Mouse (Mus musculus): ENCODE results near the gene Foxo3. TPM values are rescaled to one million over a fixed set of nuclear protein-coding genes. Genes with fewer than 3 reads are reported as not detected.

Foxo3 gene
- total and polyA plus RNA-seq, 2 experiments = 17.0 to 35.4 TPM

- H3K36me3 ChIP-seq (ENCODE audit: control insufficient read depth, insufficient read depth, low read length) = no peaks in the 10 kb centered on the region
- H3K9ac ChIP-seq (ENCODE audit: low read depth, low read length) = no peak overlapping the region
- H3K27me3 ChIP-seq (ENCODE audit: control insufficient read depth, insufficient read depth, low read length) = no peaks in the 10 kb centered on the region
- H3K79me2 ChIP-seq (ENCODE audit: control insufficient read depth, insufficient read depth, low read length) = no peaks in the 10 kb centered on the region
- DNase-seq (ENCODE audit: extremely low read depth, low read depth, low spot score) = no peak
- no peaks in the 10 kb centered on the region for H3K4me1 ChIP-seq (ENCODE audit: control insufficient read depth, insufficient read depth, low read length)
- no peak overlapping the region for H3K27ac ChIP-seq (replicated peaks; ENCODE audit: insufficient read depth, low read depth, low read length)
- 14% methylated on average over 20 of the region's 20 CpGs for WGBS
- peak overlapping the region; percentile 4; the same call in 1 of the 2 replicates for H3K4me3 ChIP-seq (ENCODE audit: insufficient read depth, low read depth, low read length)
- TF ChIP-seq CTCF (IDR thresholded peaks at IDR 0.05; ENCODE audit: low read depth, low read length) = peak; percentile 84
- TF ChIP-seq POLR2A (IDR thresholded peaks at IDR 0.05; ENCODE audit: extremely low read depth, insufficient read depth, low read length) = no peak
Observed at GRCm38 (mm10) chr10:42307980-42308686, 31.6 kb upstream of the Foxo3 start.

DNA sequence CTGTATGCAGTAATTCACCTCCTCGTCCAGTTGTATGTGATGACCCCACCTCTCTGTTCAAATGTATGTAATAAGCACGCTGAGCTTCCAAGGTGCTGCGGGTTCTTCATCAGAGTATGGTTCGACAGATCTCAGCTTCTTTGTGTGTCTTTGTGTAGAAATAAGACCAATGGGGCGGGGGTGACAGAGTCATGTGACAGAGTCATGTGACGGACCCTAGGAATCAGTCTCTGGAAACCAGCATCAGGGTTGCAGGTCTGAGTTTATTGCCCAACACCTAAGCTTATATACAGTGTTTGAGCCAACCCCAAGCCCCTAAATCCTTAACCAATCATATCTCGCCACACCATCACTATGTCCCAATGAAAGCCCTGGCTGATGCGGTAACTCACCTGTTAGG, 29.9 kb upstream of the Foxo3 start:
- Histone ChIP-seq H3K27me3 (ENCODE audit: control insufficient read depth, insufficient read depth, low read length) (no peaks in the 10 kb centered on the region), H3K36me3 (ENCODE audit: control insufficient read depth, insufficient read depth, low read length) (no peaks in the 10 kb centered on the region), H3K4me3 (ENCODE audit: insufficient read depth, low read depth, low read length) (no peak overlapping the region), H3K79me2 (ENCODE audit: control insufficient read depth, insufficient read depth, low read length) (no peaks in the 10 kb centered on the region), H3K27ac (replicated peaks; ENCODE audit: insufficient read depth, low read depth, low read length) (no peak overlapping the region), H3K4me1 (ENCODE audit: control insufficient read depth, insufficient read depth, low read length) (no peaks in the 10 kb centered on the region), H3K9ac (ENCODE audit: low read depth, low read length) (no peak overlapping the region)
- TF ChIP-seq CTCF (IDR thresholded peaks at IDR 0.05; ENCODE audit: low read depth, low read length) (no peak), POLR2A (IDR thresholded peaks at IDR 0.05; ENCODE audit: extremely low read depth, insufficient read depth, low read length) (no peak)
- no peak for DNase-seq (ENCODE audit: extremely low read depth, low read depth, low spot score)
- 83% methylated on average over 8 of the region's 8 CpGs for WGBS

GRCm38 (mm10) chr10:42300805-42301204, 24.2 kb upstream of the Foxo3 start:
- 54% methylated on average over 4 of the region's 4 CpGs for WGBS
- TF ChIP-seq CTCF (IDR thresholded peaks at IDR 0.05; ENCODE audit: low read depth, low read length) (no peak), POLR2A (IDR thresholded peaks at IDR 0.05; ENCODE audit: extremely low read depth, insufficient read depth, low read length) (no peak)
- Histone ChIP-seq H3K36me3 (ENCODE audit: control insufficient read depth, insufficient read depth, low read length) (no peaks in the 10 kb centered on the region), H3K4me3 (ENCODE audit: insufficient read depth, low read depth, low read length) (no peak overlapping the region), H3K79me2 (ENCODE audit: control insufficient read depth, insufficient read depth, low read length) (no peaks in the 10 kb centered on the region), H3K9ac (ENCODE audit: low read depth, low read length) (no peak overlapping the region), H3K27ac (replicated peaks; ENCODE audit: insufficient read depth, low read depth, low read length) (no peak overlapping the region), H3K27me3 (ENCODE audit: control insufficient read depth, insufficient read depth, low read length) (no peaks in the 10 kb centered on the region), H3K4me1 (ENCODE audit: control insufficient read depth, insufficient read depth, low read length) (no peaks in the 10 kb centered on the region)
- no peak for DNase-seq (ENCODE audit: extremely low read depth, low read depth, low spot score)

DNA sequence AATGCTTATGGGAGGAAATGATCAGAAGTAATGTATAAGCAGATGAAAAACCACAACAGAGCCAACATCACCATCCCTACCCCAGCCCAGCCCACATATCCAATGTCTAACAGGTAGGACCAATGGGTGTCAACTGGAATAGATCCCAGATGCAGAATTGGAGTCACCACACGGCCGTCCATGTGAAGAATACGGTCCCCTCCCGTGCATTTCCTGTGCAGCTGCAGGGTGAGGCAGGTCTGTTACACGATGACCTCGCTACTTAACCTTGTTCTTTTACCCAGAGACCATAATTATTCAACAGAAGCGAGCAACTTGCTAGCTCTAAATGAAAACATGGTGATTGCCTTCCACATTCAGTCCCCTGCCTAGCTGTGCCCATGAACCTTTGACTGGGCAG, 23.4 kb upstream of the Foxo3 start:
- no peaks in the 10 kb centered on the region for H3K27me3 ChIP-seq (ENCODE audit: control insufficient read depth, insufficient read depth, low read length)
- no peaks in the 10 kb centered on the region for H3K79me2 ChIP-seq (ENCODE audit: control insufficient read depth, insufficient read depth, low read length)
- H3K4me1 ChIP-seq (ENCODE audit: control insufficient read depth, insufficient read depth, low read length) = no peaks in the 10 kb centered on the region
- no peak for DNase-seq (ENCODE audit: extremely low read depth, low read depth, low spot score)
- 73% methylated on average over 7 of the region's 7 CpGs for WGBS
- no peak overlapping the region for H3K9ac ChIP-seq (ENCODE audit: low read depth, low read length)
- H3K36me3 ChIP-seq (ENCODE audit: control insufficient read depth, insufficient read depth, low read length) = no peaks in the 10 kb centered on the region
- no peak overlapping the region for H3K4me3 ChIP-seq (ENCODE audit: insufficient read depth, low read depth, low read length)
- TF ChIP-seq CTCF (IDR thresholded peaks at IDR 0.05; ENCODE audit: low read depth, low read length) = no peak
- no peak for TF ChIP-seq POLR2A (IDR thresholded peaks at IDR 0.05; ENCODE audit: extremely low read depth, insufficient read depth, low read length)
- H3K27ac ChIP-seq (replicated peaks; ENCODE audit: insufficient read depth, low read depth, low read length) = no peak overlapping the region

DNA sequence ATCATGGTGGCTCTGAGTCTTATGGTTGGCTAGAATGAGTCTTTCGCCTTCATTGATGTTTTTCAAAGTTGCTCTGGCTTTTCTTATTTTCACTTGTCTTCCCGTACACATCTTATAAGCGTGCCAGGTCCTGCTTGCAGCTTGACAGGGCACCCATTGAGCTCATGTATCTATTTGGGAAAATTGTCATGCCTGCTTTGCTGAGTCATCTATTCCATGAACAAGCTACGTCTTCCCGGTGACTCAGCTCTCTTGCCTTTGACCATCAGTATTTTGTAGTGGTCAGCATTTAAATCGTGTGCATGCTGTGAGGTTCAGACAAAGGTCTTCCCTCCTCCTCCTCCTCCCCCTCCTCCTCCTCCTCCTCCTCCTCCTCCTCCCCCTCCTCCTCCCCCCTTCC, 22.9 kb upstream of the Foxo3 start:
- no peak for TF ChIP-seq POLR2A (IDR thresholded peaks at IDR 0.05; ENCODE audit: extremely low read depth, insufficient read depth, low read length)
- TF ChIP-seq CTCF (IDR thresholded peaks at IDR 0.05; ENCODE audit: low read depth, low read length) = no peak
- WGBS = 81% methylated on average over 6 of the region's 6 CpGs
- H3K4me3 ChIP-seq (ENCODE audit: insufficient read depth, low read depth, low read length) = no peak overlapping the region

GRCm38 (mm10) chr10:42297954-42298353, 21.4 kb upstream of the Foxo3 start:
- WGBS = 97% methylated on average over 1 of the region's 1 CpGs
- no peaks in the 10 kb centered on the region for H3K36me3 ChIP-seq (ENCODE audit: control insufficient read depth, insufficient read depth, low read length)

More for the DNA sequence above, 22.9 kb upstream of the Foxo3 start:
- H3K4me1 ChIP-seq (ENCODE audit: control insufficient read depth, insufficient read depth, low read length) = no peaks in the 10 kb centered on the region
- no peak overlapping the region for H3K9ac ChIP-seq (ENCODE audit: low read depth, low read length)
- no peaks in the 10 kb centered on the region for H3K79me2 ChIP-seq (ENCODE audit: control insufficient read depth, insufficient read depth, low read length)
- no peaks in the 10 kb centered on the region for H3K36me3 ChIP-seq (ENCODE audit: control insufficient read depth, insufficient read depth, low read length)
- H3K27ac ChIP-seq (replicated peaks; ENCODE audit: insufficient read depth, low read depth, low read length) = no peak overlapping the region
- no peak for DNase-seq (ENCODE audit: extremely low read depth, low read depth, low spot score)
- H3K27me3 ChIP-seq (ENCODE audit: control insufficient read depth, insufficient read depth, low read length) = no peaks in the 10 kb centered on the region

More at GRCm38 (mm10) chr10:42297954-42298353, 21.4 kb upstream of the Foxo3 start:
- Histone ChIP-seq H3K9ac (ENCODE audit: low read depth, low read length) (no peak overlapping the region), H3K4me3 (ENCODE audit: insufficient read depth, low read depth, low read length) (no peak overlapping the region), H3K27me3 (ENCODE audit: control insufficient read depth, insufficient read depth, low read length) (no peaks in the 10 kb centered on the region), H3K4me1 (ENCODE audit: control insufficient read depth, insufficient read depth, low read length) (no peaks in the 10 kb centered on the region), H3K27ac (replicated peaks; ENCODE audit: insufficient read depth, low read depth, low read length) (no peak overlapping the region), H3K79me2 (ENCODE audit: control insufficient read depth, insufficient read depth, low read length) (no peaks in the 10 kb centered on the region)
- DNase-seq (ENCODE audit: extremely low read depth, low read depth, low spot score) = peak; percentile 8
- TF ChIP-seq POLR2A (IDR thresholded peaks at IDR 0.05; ENCODE audit: extremely low read depth, insufficient read depth, low read length) = no peak
- TF ChIP-seq CTCF (IDR thresholded peaks at IDR 0.05; ENCODE audit: low read depth, low read length) = peak; percentile 72

All from liver, adult 2 months (tissue).